Mouse (Mus musculus): ENCODE results near the gene Frrs1.

- TF ChIP-seq CTCF (IDR thresholded peaks at IDR 0.05; ENCODE audit: low read depth, low read length): no peak
- no peak for TF ChIP-seq POLR2A (IDR thresholded peaks at IDR 0.05; ENCODE audit: borderline replicate concordance, low read depth, low read length)
Measured at GRCm38 (mm10) chr3:116884941-116885340, 25.7 kb downstream of the Frrs1 start.
